Mouse (Mus musculus): ENCODE results near the gene Creb5.

- TF ChIP-seq CTCF (IDR thresholded peaks at IDR 0.05; ENCODE audit: borderline replicate concordance, insufficient read depth, low read length) (no peak), POLR2A (IDR thresholded peaks at IDR 0.05; ENCODE audit: low read depth, low read length) (no peak)
Observed at GRCm38 (mm10) chr6:53735696-53736095, 448.6 kb downstream of the Creb5 start.
